Mouse (Mus musculus): ENCODE results near the gene Yif1b. TPM values are rescaled to one million over a fixed set of nuclear protein-coding genes. Genes with fewer than 3 reads are reported as not detected.
"Not testable (repeated sequence)": the region's sequence is repeated elsewhere in the genome, so short reads cannot be mapped to it uniquely, and the experiment has no call there.

The Yif1b gene
- polyA plus RNA-seq, 1 experiment from 2014 or later = 57.0 TPM

GRCm38 (mm10) chr7:29224756-29225394 lies 13.3 kb upstream of the Yif1b start:
- CTCF ChIA-PET = no interaction called here
- ATAC-seq (no peak), DNase-seq (ENCODE audit: low read depth, low spot score) (no peak)
- TF ChIP-seq CTCF (IDR thresholded peaks at IDR 0.05) = no peak
- peaks cover 20% of the 10 kb centered on the region for H3K27me3 ChIP-seq
- POLR2A ChIA-PET = no interaction called here
- in situ Hi-C loops (cut with MboI; ENCODE audit: low pct_unique_long_range_greater_than_20kb) = no loop called here

- no peak for TF ChIP-seq CTCF (IDR thresholded peaks at IDR 0.05)
- no peak for ATAC-seq
- POLR2A ChIA-PET = no interaction called here
- DNase-seq (ENCODE audit: low read depth, low spot score) = no peak
- CTCF ChIA-PET = no interaction called here
- H3K27me3 ChIP-seq = peaks cover 22% of the 10 kb centered on the region
- in situ Hi-C loops (cut with MboI; ENCODE audit: low pct_unique_long_range_greater_than_20kb) = no loop called here
Observed at GRCm38 (mm10) chr7:29225520-29225919, 12.6 kb upstream of the Yif1b start.

GRCm38 (mm10) chr7:29228202-29228601 lies 9.9 kb upstream of the Yif1b start:
- POLR2A ChIA-PET = no interaction called here
- CTCF ChIA-PET = no interaction called here
- TF ChIP-seq CTCF (IDR thresholded peaks at IDR 0.05) = no peak
- no peak for ATAC-seq
- in situ Hi-C loops (cut with MboI; ENCODE audit: low pct_unique_long_range_greater_than_20kb) = no loop called here
- peaks cover 42% of the 10 kb centered on the region for H3K27me3 ChIP-seq
- DNase-seq (ENCODE audit: low read depth, low spot score) = no peak

GRCm38 (mm10) chr7:29230560-29230959 lies 7.6 kb upstream of the Yif1b start:
- CTCF ChIA-PET = no interaction called here
- in situ Hi-C loops (cut with MboI; ENCODE audit: low pct_unique_long_range_greater_than_20kb) = loop anchor here (5.0 kb wide), 1 partner anchor 93 kb away; no protein-coding TSS in a partner anchor

GRCm38 (mm10) chr7:29231517-29231916 lies 6.6 kb upstream of the Yif1b start:
- in situ Hi-C loops (cut with MboI; ENCODE audit: low pct_unique_long_range_greater_than_20kb) = loop anchor here (5.0 kb wide), 1 partner anchor 94 kb away; no protein-coding TSS in a partner anchor
- ChIA-PET CTCF (no interaction called here), POLR2A (no interaction called here)
- no peak for ATAC-seq
- H3K27me3 ChIP-seq = peaks cover 35% of the 10 kb centered on the region
- no peak for TF ChIP-seq CTCF (IDR thresholded peaks at IDR 0.05)
- DNase-seq (ENCODE audit: low read depth, low spot score) = no peak

More at GRCm38 (mm10) chr7:29230560-29230959, 7.6 kb upstream of the Yif1b start:
- H3K27me3 ChIP-seq = peaks cover 37% of the 10 kb centered on the region
- no peak for ATAC-seq
- POLR2A ChIA-PET = no interaction called here
- DNase-seq (ENCODE audit: low read depth, low spot score) = no peak
- TF ChIP-seq CTCF (IDR thresholded peaks at IDR 0.05) = no peak

- ChIA-PET CTCF (no interaction called here), POLR2A (no interaction called here)
- no peak for ATAC-seq
- TF ChIP-seq CTCF (IDR thresholded peaks at IDR 0.05) = no peak
- in situ Hi-C loops (cut with MboI; ENCODE audit: low pct_unique_long_range_greater_than_20kb) = loop anchor here (5.0 kb wide), 1 partner anchor 95 kb away; no protein-coding TSS in a partner anchor
- H3K27me3 ChIP-seq = peaks cover 33% of the 10 kb centered on the region
- no peak for DNase-seq (ENCODE audit: low read depth, low spot score)
Observed at GRCm38 (mm10) chr7:29232247-29233013, 5.7 kb upstream of the Yif1b start, which contains the start of gene Kcnk6. Gene Kcnk6, minus strand, starts transcription at chr7:29232515.

- ChIA-PET POLR2A (no interaction called here), CTCF (no interaction called here)
- no peak for TF ChIP-seq CTCF (IDR thresholded peaks at IDR 0.05)
- no peak for DNase-seq (ENCODE audit: low read depth, low spot score)
- in situ Hi-C loops (cut with MboI; ENCODE audit: low pct_unique_long_range_greater_than_20kb) = loop anchor here (5.0 kb wide), 1 partner anchor 96 kb away; no protein-coding TSS in a partner anchor
- H3K27me3 ChIP-seq = peaks cover 29% of the 10 kb centered on the region
- no peak for ATAC-seq
Observed at GRCm38 (mm10) chr7:29233745-29234144, 4.4 kb upstream of the Yif1b start.

GRCm38 (mm10) chr7:29234661-29235060 lies 3.5 kb upstream of the Yif1b start:
- peaks cover 25% of the 10 kb centered on the region for H3K27me3 ChIP-seq
- POLR2A ChIA-PET = no interaction called here
- in situ Hi-C loops (cut with MboI; ENCODE audit: low pct_unique_long_range_greater_than_20kb) = loop anchor here (5.0 kb wide), 1 partner anchor 97 kb away; no protein-coding TSS in a partner anchor
- DNase-seq (ENCODE audit: low read depth, low spot score) (no peak), ATAC-seq (no peak)
- CTCF ChIA-PET = interaction anchor here (0.7 to 0.9 kb wide), 2 partner anchors 8 to 108 kb away, joined by 3 read pairs; no protein-coding TSS in a partner anchor
- no peak for TF ChIP-seq CTCF (IDR thresholded peaks at IDR 0.05)

- ATAC-seq = no peak
Observed at GRCm38 (mm10) chr7:29236593-29236992, 1.5 kb upstream of the Yif1b start.

GRCm38 (mm10) chr7:29237596-29237995 lies 533 bp upstream of the Yif1b start:
- H3K27me3 ChIP-seq; ATAC-seq; DNase-seq (ENCODE audit: low read depth, low spot score); in situ Hi-C loops (cut with MboI; ENCODE audit: low pct_unique_long_range_greater_than_20kb): not testable (repeated sequence)
- ChIA-PET CTCF (interaction anchor here (0.6 to 1.4 kb wide), 4 partner anchors 10 to 63 kb away, joined by 3 to 5 read pairs (median 4); no protein-coding TSS in a partner anchor), POLR2A (interaction anchor here (0.6 kb wide), 1 partner anchor 624 kb away, joined by 3 read pairs; no protein-coding TSS in a partner anchor)

More at GRCm38 (mm10) chr7:29236593-29236992, 1.5 kb upstream of the Yif1b start:
- peaks cover 14% of the 10 kb centered on the region for H3K27me3 ChIP-seq
- in situ Hi-C loops (cut with MboI; ENCODE audit: low pct_unique_long_range_greater_than_20kb) = no loop called here
- no peak for TF ChIP-seq CTCF (IDR thresholded peaks at IDR 0.05)
- ChIA-PET CTCF (interaction anchor here (0.7 to 1.4 kb wide), 2 partner anchors 58 to 265 kb away, joined by 3 to 5 read pairs; no protein-coding TSS in a partner anchor), POLR2A (no interaction called here)
- no peak for DNase-seq (ENCODE audit: low read depth, low spot score)
